Mouse (Mus musculus): Measurements from ENCODE around the gene Pofut1.
"Not testable (repeated sequence)": the region's sequence is repeated elsewhere in the genome, so short reads cannot be mapped to it uniquely, and the experiment has no call there.

Gene Pofut1

DNA sequence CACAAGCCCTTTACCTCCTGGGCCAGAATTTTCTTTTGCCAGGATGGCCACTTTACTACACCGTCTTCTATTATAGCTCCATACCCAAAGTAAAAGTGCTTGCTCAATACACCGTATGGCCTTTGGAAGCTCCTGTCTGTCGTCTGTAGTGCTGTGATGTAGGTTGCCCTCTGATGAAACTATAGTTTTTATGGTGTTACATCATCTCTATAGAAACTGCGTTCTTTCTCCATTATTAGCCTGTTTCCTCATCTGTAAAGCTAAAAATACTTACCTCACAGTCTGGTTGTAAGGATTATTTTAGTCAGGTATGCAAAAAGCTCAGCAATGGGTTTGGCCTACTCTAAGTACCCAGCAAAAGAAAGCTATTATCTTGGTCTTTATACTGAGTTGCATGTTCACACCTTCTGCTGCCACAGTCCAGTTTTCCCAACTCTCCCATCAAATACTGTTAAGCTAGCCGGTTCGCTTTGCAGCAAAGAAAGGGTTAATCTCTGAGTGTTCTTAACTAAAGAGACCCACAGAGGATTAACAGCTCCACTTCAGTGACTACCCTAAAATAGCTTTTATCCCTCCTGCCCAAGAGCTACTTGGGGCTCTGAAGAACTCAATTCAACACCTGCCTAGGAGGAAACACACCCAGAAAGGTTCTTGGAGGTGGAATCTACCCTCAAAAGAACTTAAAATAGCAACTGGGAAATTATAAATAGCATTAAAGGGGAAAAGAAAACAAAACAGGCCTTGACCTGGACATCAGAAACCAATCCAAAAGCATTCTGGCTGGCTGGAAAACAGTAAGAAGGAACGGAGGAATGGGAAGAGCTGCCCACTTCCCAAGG is 2.1 kb upstream of the Pofut1 start:
- DNase-seq: no peak

DNA sequence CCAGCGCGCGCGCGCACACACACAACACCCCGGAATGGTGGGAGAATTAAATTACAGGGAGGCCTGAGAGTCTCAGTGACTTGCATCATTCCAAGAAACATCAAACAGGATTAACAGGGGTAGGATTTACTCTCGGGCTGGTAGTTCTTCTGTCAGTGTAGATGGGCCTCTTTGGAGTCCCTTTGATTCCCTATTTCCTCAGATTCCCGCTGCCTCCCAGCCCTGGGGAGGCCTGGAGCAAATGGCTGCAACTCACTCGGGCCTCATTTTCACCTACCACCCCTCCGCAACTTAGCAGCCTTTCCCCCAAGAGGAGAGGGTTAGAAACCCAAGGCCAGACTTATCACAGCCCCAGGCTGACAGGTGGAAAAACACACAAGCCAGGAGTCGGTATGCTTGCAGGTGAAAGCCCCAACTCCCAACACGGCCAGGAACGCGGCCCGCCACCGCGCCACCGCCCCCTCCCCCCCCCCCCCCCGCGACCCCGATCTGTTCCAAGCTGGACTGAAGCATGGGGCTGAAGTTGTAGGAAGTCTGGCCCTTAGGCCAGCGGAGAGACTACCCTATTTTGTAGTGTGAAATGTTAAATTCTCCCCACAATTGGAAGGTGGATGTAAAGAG is 1.4 kb upstream of the Pofut1 start:
- no peak for DNase-seq

DNA sequence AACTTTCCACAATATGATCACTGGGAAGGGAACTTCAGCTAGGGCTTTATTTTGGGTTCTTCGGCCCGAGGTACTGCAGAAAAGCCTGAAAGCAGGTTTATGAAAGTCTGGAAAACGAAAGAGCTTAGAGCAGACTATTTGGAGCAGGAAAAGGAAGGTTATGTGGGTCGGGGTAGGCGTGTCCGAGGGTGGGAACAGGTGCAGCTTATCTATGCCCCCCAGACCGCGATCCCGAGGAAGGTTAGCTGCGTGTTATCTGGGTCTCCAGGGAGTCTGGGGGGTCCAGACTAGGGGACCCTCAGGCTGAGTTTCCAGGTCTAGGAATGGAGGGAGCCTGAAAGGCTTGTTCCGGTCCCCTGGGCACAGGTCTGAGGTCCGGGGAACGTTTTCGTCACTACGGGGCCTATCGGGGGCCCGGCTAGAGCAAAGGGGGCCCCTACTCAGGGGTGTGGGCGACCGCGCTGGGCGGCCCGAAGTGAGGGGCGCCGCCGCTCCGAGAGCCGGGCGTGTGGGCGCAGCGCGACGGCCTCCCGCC is 565 bp upstream of the Pofut1 start:
- no peak for DNase-seq

DNA sequence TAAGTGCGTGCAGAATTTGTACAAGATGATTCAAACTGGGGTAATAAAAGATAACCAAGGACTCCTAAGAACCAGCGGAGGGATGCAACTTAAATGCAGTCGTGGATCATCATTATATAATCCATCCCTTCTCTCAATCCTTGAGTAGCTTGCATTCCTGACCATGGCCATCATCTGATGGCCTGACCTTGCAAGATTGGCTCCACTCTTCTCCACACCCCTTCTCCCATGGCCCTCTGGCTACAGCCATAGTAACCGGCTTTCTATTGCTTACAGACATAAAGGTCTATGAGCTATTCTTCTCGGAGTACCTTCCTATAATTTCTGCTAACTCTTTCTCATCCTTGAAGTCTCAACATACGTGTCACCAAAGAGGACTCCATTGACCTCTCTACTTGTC is 823 bp downstream of the Pofut1 start:
- DNase-seq: no peak

DNA sequence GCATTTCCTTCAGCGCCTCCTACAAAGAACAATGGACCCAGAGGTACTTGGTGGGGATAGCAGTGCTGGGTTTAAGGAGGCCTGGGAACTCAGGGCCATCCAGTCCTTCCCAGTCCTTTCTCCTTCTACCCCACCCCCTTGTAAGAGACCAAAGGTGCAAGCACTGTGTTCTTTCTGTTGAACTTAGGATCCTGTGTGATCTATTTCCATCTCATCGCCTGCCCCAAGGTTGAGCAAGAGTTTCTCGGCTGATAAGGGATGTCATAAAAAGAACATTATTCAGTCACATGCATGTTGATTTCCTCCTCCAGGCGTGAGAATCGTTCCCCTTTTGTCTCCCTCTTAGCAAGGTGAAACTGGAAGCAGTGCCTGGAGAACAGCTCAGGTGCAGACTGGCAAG is 8.4 kb downstream of the Pofut1 start:
- DNase-seq: no peak

DNA sequence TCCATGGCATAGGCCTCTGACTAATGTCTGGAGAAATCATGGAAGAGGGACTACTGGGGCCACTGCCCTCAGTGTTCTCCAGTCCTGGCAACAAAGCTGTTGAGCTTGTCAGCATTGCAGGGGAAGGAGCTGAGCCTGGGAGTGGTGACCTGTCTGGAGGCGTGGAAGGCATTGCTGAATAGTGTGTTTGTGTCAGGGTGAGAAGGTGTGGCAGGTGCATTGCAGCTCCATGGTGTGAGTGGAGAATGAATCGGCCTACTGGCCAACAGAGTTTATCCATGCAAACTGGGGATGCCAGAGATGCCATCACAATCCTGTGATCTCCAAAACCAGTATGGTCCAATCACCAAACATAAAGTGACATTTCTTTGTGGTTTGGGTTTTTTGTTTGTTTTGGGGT is 15.3 kb downstream of the Pofut1 start:
- no peak for DNase-seq

DNA sequence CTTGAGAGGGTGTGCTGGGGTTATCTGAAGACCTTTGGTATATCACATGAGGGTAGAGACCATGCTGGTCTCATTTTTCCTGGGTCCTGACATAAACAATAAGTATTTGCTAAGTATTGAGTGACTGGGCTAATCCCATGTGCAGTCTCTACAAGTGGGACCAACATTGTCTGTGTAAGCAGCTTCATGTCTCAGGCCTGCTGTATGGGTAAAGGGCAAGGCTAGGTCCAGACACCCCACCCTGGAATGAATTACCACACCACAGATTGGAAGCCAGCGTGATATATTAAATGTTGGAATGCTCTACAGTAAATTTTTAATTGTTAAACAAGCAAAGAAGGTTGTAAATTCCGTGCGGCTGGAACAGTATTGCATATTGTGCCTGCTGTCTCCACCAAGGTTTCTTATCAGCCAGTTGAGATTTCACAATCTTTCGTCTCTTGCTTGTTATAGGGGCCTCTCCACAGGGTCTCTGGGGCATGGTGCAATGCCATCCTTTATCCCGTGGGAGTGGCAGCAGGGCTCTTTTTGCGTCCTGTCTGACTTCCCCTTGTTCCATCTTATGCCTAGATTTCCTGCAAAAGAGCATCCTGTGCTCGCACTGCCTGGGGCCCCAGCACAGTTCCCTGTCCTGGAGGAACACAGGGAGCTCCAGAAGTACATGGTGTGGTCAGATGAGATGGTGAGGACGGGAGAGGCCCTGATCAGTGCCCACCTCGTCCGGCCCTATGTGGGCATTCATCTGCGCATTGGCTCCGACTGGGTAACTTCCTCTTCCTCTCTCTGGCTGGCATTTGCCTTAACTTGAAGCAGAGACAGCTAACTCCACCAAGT is 17.9 kb downstream of the Pofut1 start:
- DNase-seq: no peak

DNA sequence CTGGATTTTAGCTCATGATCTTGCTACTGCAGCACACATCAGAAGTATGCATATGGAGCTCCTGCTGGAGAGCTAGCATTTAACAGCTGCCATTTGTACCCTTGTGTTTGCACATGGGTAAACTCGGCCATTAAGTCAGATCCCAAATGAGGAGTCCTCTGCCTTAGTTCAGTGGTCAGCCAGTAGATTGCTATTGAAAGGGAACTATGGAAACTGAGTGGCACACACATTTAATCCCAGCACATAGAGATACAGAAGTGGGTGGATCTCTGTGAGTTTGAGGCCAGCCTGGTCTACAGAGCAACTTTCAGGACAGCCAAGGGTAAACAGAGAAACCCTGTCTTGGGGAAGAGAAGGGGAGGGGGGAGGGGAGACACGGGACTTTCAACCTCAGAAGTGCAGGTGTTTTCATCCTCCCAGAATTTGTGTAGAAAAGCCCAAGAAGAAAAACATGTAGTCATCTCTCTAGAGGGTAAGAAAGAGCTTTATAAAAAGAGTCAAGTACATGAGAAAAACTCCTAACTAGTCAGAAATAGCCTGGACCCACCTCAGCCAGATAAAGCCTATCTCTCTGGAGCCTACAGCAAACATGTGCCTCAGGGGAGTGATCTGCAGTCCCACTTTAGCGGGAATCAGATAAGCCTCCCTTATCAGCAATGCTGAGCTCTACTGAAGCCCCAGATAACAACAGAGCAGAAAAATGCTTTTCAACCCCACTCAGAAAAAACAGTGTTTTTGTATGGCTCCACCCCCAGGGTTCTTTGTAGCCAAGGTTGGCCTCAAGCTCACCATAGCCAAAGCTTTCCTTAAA is 18.7 kb downstream of the Pofut1 start:
- no peak for DNase-seq

DNA sequence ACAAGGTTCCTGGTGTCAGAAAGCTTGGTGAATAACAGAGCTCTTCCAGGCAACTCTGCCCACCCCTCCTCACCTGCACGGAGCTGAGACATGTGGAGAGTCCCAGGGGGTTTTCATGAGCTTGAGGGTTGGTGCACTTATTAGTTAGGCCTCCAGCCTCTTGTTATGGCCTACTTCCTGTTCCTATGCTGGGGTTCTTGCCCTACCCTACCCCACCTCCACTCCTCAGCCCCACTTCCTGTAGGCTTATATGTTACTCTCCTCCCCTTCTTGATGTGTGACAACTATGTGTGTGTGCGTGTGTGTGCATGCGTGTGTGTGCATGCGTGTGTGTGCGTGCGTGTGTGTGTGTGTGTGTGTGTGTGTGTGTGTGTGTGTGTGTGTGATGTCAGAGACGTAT is 21.7 kb downstream of the Pofut1 start:
- no peak for DNase-seq

DNA sequence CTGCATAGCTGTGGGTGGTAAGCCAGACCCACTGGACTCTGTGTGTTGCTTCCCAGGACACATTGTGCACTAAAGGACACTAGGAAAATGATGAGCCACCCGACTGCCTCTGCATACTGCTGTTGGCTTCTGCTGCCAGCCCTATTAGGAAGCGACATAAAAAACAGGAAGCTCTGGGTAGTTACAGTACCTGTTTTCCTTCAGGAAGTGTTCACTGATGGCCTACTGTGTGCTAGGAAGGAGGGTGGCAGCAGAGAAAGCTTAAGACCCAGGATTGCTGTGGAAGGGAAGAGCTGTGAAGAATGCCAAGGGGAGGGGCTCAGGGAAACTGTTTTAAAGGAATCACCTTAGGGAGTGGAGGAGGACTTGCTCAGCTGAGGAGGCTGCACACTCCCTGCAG is 26.0 kb downstream of the Pofut1 start:
- DNase-seq: no peak

DNA sequence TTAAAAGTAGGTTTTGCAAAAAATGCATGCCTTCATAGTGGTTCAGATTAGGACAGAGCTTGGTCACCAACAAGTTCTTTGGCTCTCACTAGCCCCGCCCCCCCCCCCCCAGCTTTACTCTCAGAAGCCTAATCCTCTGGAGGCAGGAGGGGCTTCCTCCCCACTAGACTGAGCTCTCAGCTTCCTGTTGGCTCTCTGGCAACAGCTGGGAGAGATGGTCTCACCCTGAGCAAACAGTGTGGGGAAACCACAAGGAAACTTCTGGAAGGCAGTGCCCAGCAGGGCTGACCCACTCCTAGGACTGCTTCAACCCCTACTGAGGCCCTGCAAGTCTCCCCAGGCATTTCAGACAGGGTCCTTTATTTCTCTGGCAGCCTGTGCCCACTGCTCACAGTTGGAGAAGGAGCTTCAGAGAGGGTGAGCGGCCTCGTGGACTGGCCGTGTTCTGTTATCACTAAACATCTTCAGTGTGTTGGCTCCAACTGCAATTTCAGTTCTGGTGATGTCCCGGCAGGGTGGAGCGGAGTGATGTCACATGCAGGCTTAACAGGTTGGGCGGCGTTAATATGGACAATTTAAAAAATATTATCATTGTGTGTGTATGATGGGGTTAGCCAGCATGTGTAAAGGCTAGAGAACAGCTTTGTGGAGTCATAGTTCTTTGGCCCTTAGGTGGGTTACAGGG is 29.0 kb downstream of the Pofut1 start:
- not testable (repeated sequence) for DNase-seq

DNA sequence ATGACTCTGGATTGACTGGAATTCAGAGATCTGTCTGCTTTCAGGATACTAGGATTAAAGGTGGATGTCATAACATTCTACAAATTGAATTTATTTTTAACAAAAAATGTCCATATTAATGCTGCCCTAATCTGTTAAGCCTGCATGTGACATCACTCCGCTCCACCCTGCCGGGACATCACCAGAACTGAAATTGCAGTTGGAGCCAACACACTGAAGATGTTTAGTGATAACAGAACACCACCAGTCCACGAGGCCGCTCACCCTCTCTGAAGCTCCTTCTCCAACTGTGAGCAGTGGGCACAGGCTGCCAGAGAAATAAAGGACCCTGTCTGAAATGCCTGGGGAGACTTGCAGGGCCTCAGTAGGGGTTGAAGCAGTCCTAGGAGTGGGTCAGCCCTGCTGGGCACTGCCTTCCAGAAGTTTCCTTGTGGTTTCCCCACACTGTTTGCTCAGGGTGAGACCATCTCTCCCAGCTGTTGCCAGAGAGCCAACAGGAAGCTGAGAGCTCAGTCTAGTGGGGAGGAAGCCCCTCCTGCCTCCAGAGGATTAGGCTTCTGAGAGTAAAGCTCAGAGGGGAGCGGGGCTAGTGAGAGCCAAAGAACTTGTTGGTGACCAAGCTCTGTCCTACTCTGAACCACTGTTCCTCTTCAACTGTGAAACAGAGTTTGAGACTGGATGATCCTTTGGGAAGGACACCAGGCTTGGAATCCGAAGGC is 33.0 kb downstream of the Pofut1 start:
- DNase-seq: not testable (repeated sequence)

DNA sequence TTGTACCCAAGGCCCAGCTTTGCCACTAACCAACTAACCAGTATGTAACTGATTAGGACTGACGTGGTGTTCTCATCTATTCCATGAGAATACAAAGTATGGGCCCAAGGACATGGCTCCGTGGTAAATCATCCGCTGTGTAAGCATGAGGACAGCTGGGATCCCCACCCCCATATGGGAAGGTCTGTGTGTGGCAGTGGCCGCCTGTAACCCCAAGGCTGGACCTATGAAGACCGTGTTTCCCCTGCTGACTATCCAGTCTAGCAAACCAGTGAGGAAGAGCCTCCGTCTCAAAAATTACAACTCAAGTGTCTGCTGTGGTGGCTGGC is 33.5 kb downstream of the Pofut1 start:
- DNase-seq: no peak

DNA sequence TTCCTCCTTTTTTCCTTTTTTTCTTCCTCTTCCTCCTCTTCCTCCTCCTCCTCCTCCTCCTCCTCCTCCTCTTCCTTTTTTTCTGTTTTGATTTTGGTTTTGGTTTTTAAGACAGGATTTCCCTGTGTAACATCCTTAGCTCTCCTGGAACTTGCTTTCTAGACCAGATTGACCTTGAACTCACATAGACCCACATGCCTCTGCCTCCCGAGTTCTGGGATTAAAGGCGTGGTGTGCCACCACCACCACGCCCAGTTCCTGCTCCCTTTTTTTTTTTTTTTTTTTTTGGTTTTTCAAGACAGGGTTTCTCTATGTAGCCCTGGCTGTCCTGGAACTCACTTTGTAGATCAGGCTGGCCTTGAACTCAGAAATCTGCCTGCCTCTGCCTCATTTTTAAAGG is 34.2 kb downstream of the Pofut1 start:
- DNase-seq: not testable (repeated sequence)

DNA sequence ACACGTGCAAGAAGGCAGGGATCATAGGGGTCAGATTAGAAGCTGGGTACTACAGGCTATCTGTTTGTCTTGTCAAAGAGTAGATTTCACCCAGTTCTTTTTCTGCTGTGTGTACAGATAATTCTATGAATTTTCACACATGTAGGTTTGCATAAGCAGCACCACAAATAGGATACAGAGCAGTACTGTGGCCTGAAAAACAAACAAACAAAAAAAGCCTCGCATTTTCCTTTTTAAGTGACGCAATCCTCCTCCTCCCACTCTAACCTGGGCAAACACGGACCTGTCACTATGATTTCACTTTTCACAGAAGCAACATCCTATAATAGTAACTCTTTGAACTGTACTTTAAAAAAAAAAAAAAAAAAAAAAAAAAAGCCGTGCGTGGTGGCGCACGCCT is 35.1 kb downstream of the Pofut1 start:
- DNase-seq: no peak

DNA sequence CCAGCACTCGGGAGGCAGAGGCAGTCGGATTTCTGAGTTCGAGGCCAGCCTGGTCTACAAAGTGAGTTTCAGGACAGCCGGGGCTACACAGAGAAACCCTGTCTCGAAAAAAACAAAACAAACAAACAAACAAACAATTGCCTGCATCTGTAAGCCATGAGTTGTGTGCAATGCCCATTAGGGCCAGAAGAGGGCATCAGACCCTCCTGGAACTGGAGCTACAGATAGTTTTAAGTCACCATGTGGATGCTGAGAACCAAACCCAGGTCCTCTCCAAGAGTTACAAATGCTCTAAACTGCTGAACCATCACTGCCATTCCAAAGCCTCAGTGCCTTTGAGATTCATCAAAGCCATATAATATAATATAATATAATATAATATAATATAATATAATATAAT is 35.5 kb downstream of the Pofut1 start:
- not testable (repeated sequence) for DNase-seq

DNA sequence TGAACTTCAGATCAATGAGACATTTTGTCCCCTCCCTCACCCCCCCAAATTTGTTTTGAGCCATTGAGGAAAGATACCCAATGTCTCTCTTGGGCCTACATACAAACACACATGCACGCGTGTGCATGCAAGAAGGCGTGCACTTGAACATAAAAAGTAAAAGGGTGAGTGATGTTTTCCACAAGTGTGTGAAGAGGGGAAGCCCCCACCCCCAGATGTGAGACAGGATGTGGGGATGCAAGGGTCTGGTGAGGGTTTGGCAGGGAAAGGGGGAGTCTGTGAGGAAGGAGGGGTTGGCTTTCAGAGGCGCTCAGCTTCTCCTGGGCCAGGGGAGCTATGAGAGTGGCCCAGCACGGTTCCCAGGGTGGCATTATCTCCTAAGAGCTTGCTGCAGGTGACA is 37.0 kb downstream of the Pofut1 start:
- no peak for DNase-seq

DNA sequence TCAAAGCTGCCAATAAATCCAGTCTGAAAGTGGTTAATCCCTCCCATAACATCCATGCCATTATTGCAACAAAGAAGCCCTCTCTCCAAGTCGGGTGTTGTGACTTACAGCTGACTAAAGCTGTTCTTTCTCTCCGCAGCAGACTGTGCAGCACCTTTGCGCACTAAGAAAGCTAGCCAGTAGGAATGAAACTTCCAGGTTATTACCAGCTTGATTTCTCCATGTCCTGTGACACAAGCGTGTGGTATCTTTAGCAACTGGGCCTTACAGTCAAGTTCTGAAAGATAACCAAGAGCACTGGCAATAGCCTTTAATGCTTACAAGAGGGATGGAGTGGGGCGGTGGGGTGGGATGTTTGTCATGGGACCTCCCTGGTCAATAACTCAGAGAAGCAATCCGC is 42.6 kb downstream of the Pofut1 start:
- no peak for DNase-seq

DNA sequence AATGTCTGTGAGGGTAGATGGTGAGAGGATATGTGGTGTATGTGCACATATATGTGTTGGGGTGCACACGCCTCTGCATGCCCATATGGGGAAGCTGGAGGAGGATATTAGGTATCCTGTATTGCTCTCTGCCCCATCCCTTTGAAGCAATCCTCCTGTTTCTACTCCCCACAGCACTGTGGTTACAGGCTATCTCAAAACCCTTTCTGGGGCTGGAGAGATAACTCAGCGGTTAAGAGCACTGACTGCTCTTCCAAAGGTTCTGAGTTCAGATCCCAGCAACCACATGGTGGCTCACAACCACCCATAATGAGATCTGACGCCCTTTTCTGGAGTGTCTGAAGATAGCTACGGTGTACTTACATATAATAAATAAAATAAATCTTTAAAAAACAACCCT is 45.2 kb downstream of the Pofut1 start:
- DNase-seq: no peak

DNA sequence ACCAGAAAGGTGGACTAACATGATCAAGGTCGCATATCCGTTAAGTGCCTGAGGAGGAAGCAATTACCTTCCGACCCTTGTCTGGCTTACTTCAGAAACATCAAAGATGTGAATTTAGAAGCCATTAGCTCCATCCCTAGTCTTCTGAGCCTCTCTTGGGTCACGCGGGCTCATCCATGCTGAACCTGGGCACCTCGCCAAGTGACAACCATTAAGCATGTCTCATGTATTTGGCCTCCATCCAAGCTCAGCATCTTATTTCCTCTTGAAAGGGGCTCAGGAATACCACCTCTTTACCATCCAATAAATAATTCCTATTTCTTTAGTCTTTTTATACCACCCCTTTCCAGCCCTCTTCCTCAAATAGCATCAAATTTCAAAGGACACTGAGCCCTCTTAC is 46.5 kb downstream of the Pofut1 start:
- DNase-seq: no peak

All from cerebellum, adult 9-10 months (tissue).